Mouse (Mus musculus) yolk sac, embryonic 10.5 days (tissue): ENCODE data around the gene Pofut1.
A peak's percentile ranks its signal among the peaks of the same experiment; 100 is the strongest.

ENCODE experiments used
- DNase-seq: peaks from one replicate; pipeline ENCODE4 v3.0.0-alpha.2; 2017; ENCODE audit warnings: low spot score

Gene Pofut1

GRCm38 (mm10) chr2:153241250-153242014 lies at the start of gene Pofut1, which contains the start of gene Plagl2:
TSS of gene Pofut1 (plus strand) at chr2:153241533.
TSS of gene Plagl2 (minus strand) at chr2:153241426.
- DNase-seq: peak; percentile 88

DNA sequence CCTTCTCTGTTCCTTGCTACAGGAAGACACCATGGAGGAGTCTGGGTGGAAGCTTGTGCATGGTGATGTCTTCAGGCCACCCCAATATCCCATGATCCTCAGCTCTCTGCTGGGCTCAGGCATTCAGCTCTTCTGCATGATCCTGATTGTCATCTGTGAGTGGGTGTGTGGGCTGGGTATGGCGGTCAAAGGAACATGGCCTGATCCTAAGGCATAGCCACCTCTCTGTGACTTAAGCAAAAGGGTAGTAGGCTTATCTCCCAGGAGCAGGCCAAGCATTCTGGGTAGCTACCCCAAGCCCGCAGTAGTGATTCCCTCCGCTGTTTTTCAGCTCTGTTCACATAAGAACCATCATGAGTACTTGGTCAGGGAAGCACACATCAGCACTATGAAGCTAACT lies 47.1 kb upstream of the Pofut1 start:
- DNase-seq: no peak

DNA sequence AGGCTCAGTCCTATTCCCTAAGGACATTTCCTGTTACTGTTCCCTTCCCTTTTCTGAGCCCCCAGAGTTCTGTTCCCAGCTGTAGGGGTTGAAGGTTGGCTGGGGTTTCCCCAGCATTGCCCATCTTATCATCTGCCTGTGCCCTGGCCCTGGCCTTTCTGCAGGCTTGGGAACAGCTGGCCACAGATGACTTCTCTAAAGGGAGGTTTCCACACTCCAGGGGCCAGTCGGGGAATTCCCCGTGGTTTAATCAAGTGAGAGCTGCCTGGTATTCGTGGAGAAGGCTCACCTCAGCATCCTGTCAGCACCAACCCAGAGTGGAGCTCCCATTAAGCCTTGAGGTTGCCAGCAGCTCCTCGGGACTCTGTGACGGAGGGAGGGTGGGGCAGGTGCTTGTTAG lies 42.8 kb upstream of the Pofut1 start:
- DNase-seq: no peak

GRCm38 (mm10) chr2:153199114-153199513 lies 42.2 kb upstream of the Pofut1 start:
- DNase-seq: no peak

GRCm38 (mm10) chr2:153202766-153203165 lies 38.6 kb upstream of the Pofut1 start:
- no peak for DNase-seq

DNA sequence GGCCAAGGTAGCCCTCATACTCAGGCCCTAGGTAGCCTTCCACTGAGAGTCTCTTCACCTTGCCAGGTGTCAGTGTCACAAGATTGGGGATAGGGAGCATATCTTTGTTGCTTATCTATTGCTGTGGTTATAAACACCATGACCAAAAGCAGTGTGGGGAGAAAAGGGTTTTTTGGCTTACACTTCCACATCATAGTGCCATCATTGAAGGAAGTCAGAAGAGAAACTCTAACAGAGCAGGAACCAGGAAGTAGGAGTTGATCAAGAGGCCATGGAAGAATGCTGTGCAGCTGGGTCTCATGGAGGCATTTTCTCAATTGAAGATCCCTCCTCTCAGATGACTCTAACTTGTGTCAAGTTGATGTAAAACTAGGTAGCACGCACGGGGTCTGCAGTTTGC lies 33.2 kb upstream of the Pofut1 start:
- DNase-seq: no peak

DNA sequence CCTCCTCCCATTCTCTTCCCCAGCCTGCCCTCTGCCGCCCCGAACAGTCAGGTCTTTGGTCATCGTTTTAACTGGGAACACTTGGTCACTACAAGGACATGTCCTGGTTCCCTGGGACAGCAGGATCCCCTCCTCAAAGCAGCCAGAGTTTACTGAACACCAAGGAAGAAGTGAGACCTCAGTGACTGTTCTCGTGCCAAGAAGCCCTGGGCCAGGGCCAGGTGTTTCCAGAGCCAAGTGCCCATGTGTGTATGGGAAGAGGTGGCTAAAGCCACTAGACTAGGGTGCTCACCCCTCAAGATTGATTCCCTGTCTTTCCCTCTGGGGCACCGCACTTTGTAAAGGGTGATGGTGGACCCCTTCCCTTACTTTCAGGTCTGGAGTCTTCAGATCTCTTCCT lies 32.0 kb upstream of the Pofut1 start:
- DNase-seq: no peak

- no peak for DNase-seq
Measured at GRCm38 (mm10) chr2:153211451-153211850, 29.9 kb upstream of the Pofut1 start.

DNA sequence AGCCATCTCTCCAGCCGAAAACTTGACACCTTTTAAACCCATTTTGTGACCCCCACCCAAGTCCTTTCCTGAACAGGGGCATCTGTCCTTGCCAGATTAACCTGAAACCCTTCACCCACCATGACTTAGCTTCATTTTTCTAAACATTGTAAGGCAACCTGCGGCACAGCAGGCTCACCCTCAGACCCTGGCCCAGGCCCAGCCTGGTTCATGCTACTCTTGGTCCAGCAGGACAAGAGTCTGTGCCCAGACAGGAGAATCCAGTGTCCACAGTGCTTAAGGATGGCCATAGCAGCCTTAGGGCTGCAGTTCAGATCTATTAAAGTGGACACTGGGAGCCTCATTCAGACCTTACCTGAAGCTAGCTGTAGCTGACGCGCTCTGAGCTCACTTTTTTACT lies 28.0 kb upstream of the Pofut1 start:
- DNase-seq: no peak

GRCm38 (mm10) chr2:153214771-153215259 lies 26.5 kb upstream of the Pofut1 start:
- DNase-seq: peak; percentile 37

- DNase-seq: no peak
Measured at GRCm38 (mm10) chr2:153215421-153215820, 25.9 kb upstream of the Pofut1 start.

GRCm38 (mm10) chr2:153217826-153218340 lies 23.4 kb upstream of the Pofut1 start:
- DNase-seq: no peak

DNA sequence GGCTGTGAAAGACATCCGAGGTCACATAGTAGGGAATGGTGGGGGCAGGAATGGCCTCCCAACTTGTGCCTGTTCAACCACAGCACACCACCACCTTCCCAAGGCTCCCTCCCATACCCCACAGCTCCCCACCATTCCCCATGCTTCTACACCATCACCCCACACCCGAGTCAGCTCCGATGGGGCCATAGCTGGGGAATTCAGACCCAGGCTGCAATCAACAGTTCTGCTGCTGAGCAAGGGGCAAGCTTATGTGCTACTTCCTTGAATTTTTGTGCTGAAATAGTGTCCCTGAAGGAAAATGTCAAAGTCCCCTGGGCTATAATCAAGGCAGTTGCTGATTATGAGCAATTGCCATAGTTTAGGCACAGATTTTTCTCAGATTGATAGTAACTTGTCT lies 22.8 kb upstream of the Pofut1 start:
- DNase-seq: no peak

GRCm38 (mm10) chr2:153221620-153222019 lies 19.7 kb upstream of the Pofut1 start:
- no peak for DNase-seq

- DNase-seq: no peak
Measured at GRCm38 (mm10) chr2:153222130-153222529, 19.2 kb upstream of the Pofut1 start.

- no peak for DNase-seq
Measured at GRCm38 (mm10) chr2:153222566-153222965, 18.8 kb upstream of the Pofut1 start.

DNA sequence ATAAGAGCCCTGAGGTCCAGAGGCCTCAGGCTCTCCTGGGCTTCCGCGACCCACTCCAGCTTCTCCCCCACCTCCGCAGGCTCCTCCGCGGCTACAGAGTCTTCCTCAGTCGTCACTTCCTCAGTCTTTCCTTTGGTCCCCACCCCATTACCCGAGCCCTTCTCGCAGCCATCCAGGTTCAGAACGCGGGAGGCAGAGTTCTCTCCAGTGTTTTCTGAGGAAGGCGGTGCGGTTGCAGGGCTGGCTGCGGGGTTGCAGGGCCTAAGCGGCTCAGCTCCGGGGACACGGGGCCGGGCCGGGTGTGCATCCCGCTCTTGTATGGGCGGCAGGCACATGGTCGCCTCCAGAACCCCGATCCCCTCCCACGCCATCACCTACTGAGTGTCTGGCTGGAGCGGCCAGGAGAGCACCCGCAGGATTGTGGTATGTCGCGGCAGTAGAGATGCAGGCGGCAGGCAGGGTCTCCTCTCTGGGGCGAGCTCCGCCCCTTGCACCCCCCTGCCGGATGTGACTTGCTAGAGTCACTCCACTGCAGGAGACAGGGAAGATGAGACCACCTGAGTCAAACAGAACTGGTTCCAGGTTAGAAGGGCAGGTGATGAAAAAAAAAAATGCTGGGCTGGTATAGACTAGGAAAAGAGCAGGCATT lies 16.3 kb upstream of the Pofut1 start, which contains the start of gene Tspyl3:
Gene Tspyl3 (minus strand): TSS at position 496 of the 649 bp plus-strand sequence.
- DNase-seq: peak; percentile 33

- no peak for DNase-seq
Measured at GRCm38 (mm10) chr2:153225595-153225953, 15.8 kb upstream of the Pofut1 start.

- DNase-seq: no peak
Measured at GRCm38 (mm10) chr2:153227959-153228358, 13.4 kb upstream of the Pofut1 start.

- no peak for DNase-seq
Measured at GRCm38 (mm10) chr2:153228523-153228922, 12.8 kb upstream of the Pofut1 start.

DNA sequence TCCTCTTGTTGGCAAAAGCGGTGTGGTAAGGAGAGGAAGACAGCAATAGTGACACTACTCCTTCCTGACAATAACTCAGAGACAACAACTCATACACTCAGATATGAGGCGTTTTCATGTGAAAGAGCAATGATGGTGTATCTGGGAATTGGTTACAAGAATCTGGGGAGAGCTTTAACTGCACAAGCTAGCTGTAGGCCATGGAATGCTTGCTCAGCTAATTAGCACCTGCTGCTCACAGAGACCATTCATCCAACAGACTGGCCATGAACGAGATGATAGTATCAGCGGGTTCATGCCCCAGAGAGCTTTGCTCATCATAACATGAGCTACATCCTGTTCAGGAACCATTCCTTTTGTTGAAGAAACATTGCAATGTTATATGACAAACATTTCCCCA lies 4.1 kb upstream of the Pofut1 start:
- DNase-seq: no peak

DNA sequence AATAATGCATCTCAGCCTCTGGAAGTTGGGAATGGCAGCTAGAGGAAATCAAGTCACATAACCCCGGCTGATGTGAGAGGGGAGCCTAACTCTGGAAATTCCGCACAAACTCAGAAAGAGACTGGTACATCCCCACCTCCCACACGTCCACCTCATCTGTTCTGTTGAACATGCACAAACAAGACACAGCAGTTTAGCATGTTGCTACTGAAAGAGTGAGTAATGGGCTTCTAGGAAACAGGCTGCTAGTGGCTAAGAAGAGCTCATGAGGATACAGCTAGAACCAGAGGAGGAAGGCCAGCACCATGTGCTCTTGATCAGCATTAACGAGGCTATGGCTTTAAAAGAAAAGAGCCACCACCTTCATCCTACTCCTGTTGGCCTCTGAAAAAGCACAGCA lies 3.4 kb upstream of the Pofut1 start:
- DNase-seq: no peak

DNA sequence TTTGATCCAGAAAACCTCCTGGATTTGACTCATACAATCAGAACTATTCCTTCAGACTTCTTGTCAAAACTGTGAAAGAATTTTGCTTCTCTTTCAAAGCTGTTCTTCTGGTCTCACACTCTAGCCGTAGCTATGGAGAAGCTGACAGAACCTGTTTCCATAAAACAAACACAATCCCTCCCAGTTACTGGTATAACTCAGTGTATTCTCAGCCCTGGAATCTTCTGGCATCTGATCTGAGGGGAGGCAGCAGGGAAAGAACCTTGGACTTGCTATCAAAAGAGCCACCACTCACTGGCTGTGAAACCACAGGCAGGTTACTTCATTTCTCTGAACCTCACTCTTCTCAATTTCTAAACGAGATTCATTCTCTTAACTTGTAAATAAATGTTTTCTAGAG lies 2.9 kb upstream of the Pofut1 start:
- DNase-seq: peak; percentile 27
